Mouse (Mus musculus): ENCODE data around the gene Cfap20. TPM values are rescaled to one million over a fixed set of nuclear protein-coding genes. Genes with fewer than 3 reads are reported as not detected.
A peak's percentile ranks its signal among the peaks of the same experiment; 100 is the strongest.

Gene Cfap20
- total and polyA plus RNA-seq, 2 experiments from 2014 or later, result 72.3 to 127 TPM

- peak overlapping the region; percentile 90 for H3K4me3 ChIP-seq (ENCODE audit: low read length)
- DNase-seq (ENCODE audit: low spot score), result peak; percentile 55
- peak overlapping the region; percentile 94 for H3K27ac ChIP-seq
- WGBS, result under 1% methylated on average over 25 of the region's 25 CpGs
- TF ChIP-seq CTCF (IDR thresholded peaks at IDR 0.05; ENCODE audit: low read depth), result no peak
- no peaks in the 10 kb centered on the region for H3K36me3 ChIP-seq (ENCODE audit: insufficient read depth, low read length)
- H3K4me1 ChIP-seq (ENCODE audit: insufficient read depth, low read length), result peaks cover 27% of the 10 kb centered on the region
- H3K4me2 ChIP-seq (ENCODE audit: low read depth, low read length), result peak overlapping the region; percentile 86
- no peak; the same call in 1 of the 2 replicates for ATAC-seq
- H3K9ac ChIP-seq (replicated peaks; ENCODE audit: low read length), result peak overlapping the region; percentile 90
- no peaks in the 10 kb centered on the region for H3K27me3 ChIP-seq (ENCODE audit: insufficient read depth, low read length)
- H3K9me3 ChIP-seq (ENCODE audit: low read length), result no peaks in the 10 kb centered on the region
Observed at GRCm38 (mm10) chr8:95434233-95434632, 436 bp downstream of the Cfap20 start.

DNA sequence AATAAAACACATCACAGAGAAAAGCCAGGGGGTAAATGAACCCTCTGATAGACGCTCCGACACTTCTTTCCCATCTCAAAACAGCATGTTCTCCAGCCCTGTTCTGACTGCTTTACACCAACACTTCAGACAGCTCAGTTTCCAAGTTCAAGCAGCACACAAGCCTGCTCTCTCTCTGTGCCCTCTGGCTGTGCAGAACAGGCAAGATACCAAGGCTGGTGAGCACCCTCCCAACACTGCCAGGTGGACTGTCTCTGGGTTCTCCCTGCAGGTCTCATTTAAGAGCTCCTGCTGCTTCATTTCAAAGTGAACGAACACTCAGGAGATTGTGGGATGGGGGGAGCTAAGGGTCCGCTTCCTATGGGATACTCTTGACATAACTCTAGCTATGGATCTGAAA is 1.5 kb downstream of the Cfap20 start:
- Histone ChIP-seq H3K36me3 (ENCODE audit: insufficient read depth, low read length) (no peaks in the 10 kb centered on the region), H3K4me2 (ENCODE audit: low read depth, low read length) (peak overlapping the region; percentile 86), H3K9me3 (ENCODE audit: low read length) (no peaks in the 10 kb centered on the region), H3K27ac (no peak overlapping the region), H3K4me1 (ENCODE audit: insufficient read depth, low read length) (peaks cover 32% of the 10 kb centered on the region), H3K9ac (replicated peaks; ENCODE audit: low read length) (peak overlapping the region; percentile 90), H3K27me3 (ENCODE audit: insufficient read depth, low read length) (no peaks in the 10 kb centered on the region), H3K4me3 (ENCODE audit: low read length) (peak overlapping the region; percentile 90)
- TF ChIP-seq CTCF (IDR thresholded peaks at IDR 0.05; ENCODE audit: low read depth), result no peak
- WGBS, result 37% methylated on average over 4 of the region's 4 CpGs
- DNase-seq (ENCODE audit: low spot score) (no peak), ATAC-seq (no peak)

DNA sequence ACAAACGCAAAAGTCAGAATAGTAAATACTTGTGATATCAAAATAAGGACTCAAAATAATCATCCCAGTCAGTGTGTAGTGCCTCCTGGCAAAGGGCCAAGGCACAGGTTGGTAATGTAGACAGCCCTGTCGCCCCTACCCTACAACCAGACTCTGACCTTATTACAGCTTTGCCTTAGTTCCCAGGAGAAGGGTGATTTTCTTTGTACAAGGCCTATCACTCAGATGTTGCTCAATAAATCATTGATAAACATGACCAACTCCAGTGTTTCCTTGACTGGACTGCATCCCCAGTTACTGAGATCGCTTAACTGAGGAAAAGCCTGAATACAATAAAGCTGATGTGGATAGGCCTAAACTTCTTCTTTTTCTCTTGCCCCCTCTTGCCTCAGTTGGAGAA is 2.2 kb downstream of the Cfap20 start:
- Histone ChIP-seq H3K9ac (replicated peaks; ENCODE audit: low read length) (peak overlapping the region; percentile 90; the same call in 1 of the 2 replicates), H3K4me2 (ENCODE audit: low read depth, low read length) (peak overlapping the region; percentile 86), H3K36me3 (ENCODE audit: insufficient read depth, low read length) (no peaks in the 10 kb centered on the region), H3K4me1 (ENCODE audit: insufficient read depth, low read length) (peaks cover 38% of the 10 kb centered on the region), H3K27me3 (ENCODE audit: insufficient read depth, low read length) (no peaks in the 10 kb centered on the region), H3K4me3 (ENCODE audit: low read length) (peak overlapping the region; percentile 90), H3K27ac (no peak overlapping the region), H3K9me3 (ENCODE audit: low read length) (no peaks in the 10 kb centered on the region)
- no peak for TF ChIP-seq CTCF (IDR thresholded peaks at IDR 0.05; ENCODE audit: low read depth)
- DNase-seq (ENCODE audit: low spot score), result no peak
- ATAC-seq, result no peak
- WGBS, result 66% methylated on average over 3 of the region's 3 CpGs

GRCm38 (mm10) chr8:95429945-95430344 is 4.7 kb downstream of the Cfap20 start:
- ATAC-seq (peak; percentile 48), DNase-seq (ENCODE audit: low spot score) (peak; percentile 81)
- Histone ChIP-seq H3K9ac (replicated peaks; ENCODE audit: low read length) (no peak overlapping the region), H3K27me3 (ENCODE audit: insufficient read depth, low read length) (no peaks in the 10 kb centered on the region), H3K36me3 (ENCODE audit: insufficient read depth, low read length) (no peaks in the 10 kb centered on the region), H3K9me3 (ENCODE audit: low read length) (no peaks in the 10 kb centered on the region), H3K27ac (peak overlapping the region; percentile 64), H3K4me3 (ENCODE audit: low read length) (peak overlapping the region; percentile 3; the same call in 1 of the 2 replicates), H3K4me2 (ENCODE audit: low read depth, low read length) (peak overlapping the region; percentile 36), H3K4me1 (ENCODE audit: insufficient read depth, low read length) (peaks cover 48% of the 10 kb centered on the region)
- WGBS, result 1% methylated on average over 3 of the region's 3 CpGs
- peak; percentile 59 for TF ChIP-seq CTCF (IDR thresholded peaks at IDR 0.05; ENCODE audit: low read depth)

DNA sequence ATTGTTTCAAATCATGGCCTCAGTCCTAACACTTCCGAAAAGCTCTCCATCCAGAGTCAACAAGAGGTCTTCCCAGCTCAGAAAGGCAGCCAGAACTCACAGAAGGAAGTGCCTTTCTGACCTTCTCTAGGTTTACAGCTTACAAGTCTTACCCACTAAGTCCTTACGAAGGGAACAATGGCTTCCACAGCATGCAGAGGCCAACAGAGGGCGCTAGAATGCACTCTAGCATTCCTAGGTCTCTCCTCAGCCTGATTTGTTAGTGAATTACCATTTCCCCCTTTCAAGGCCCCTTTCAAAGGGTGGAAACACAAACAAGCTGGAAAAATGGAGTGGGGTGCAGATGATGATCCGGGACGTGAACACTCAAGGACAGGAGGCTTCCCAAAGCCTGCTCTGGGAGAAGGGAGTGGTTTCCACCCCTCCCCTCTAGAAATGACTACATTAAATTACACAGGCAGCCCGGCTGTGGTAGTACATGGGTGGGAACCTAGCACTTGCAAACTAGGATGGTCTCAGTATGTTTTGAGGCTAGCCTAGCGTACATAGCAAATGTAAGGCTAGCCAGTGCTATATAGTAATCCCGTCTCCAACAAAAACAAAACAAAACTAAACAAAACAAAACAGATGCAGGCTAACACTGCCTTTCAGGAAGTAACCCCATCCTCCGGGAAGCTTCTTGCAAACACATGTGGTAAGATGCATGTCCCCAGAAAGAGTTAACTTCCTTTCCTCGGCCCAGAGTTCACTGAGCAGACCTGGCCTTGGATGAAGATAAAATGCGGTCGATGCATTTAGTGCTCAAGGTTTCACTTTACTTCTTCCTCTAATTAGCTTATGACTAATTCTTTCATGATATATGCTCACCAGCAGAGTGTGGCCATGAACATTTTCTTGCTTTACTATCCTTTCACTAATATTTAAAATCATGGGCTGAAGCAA is 6.8 kb downstream of the Cfap20 start:
- Histone ChIP-seq H3K4me1 (ENCODE audit: insufficient read depth, low read length) (peaks cover 37% of the 10 kb centered on the region), H3K4me3 (ENCODE audit: low read length) (no peak overlapping the region), H3K9me3 (ENCODE audit: low read length) (no peaks in the 10 kb centered on the region), H3K27ac (peak overlapping the region; percentile 83), H3K9ac (replicated peaks; ENCODE audit: low read length) (0 out of 2 replicates have a peak overlapping the region, but pooled peaks have one; percentile 21), H3K27me3 (ENCODE audit: insufficient read depth, low read length) (no peaks in the 10 kb centered on the region), H3K36me3 (ENCODE audit: insufficient read depth, low read length) (no peaks in the 10 kb centered on the region; the same call in 1 of the 2 replicates), H3K4me2 (ENCODE audit: low read depth, low read length) (peak overlapping the region; percentile 47)
- ATAC-seq (peak; percentile 55), DNase-seq (ENCODE audit: low spot score) (peak; percentile 91)
- WGBS, result 25% methylated on average over 12 of the region's 12 CpGs
- TF ChIP-seq CTCF (IDR thresholded peaks at IDR 0.05; ENCODE audit: low read depth), result peak; percentile 87

- H3K9me3 ChIP-seq (ENCODE audit: low read length), result no peaks in the 10 kb centered on the region
- peak; percentile 88 for DNase-seq (ENCODE audit: low spot score)
- H3K4me1 ChIP-seq (ENCODE audit: insufficient read depth, low read length), result peaks cover 28% of the 10 kb centered on the region
- H3K4me2 ChIP-seq (ENCODE audit: low read depth, low read length), result peak overlapping the region; percentile 47
- H3K27me3 ChIP-seq (ENCODE audit: insufficient read depth, low read length), result no peaks in the 10 kb centered on the region
- WGBS, result 15% methylated on average over 2 of the region's 2 CpGs
- H3K9ac ChIP-seq (replicated peaks; ENCODE audit: low read length), result no peak overlapping the region
- peaks cover 9% of the 10 kb centered on the region for H3K36me3 ChIP-seq (ENCODE audit: insufficient read depth, low read length)
- no peak for TF ChIP-seq CTCF (IDR thresholded peaks at IDR 0.05; ENCODE audit: low read depth)
- H3K27ac ChIP-seq, result peak overlapping the region; percentile 83
- H3K4me3 ChIP-seq (ENCODE audit: low read length), result no peak overlapping the region
- ATAC-seq, result peak; percentile 84
Observed at GRCm38 (mm10) chr8:95426781-95427281, 7.8 kb downstream of the Cfap20 start.

All from hindbrain, postnatal 0 days (tissue).